Mouse (Mus musculus) macrophage (primary cell): Measurements from ENCODE around the gene 2510009E07Rik. TPM values are rescaled to one million over a fixed set of nuclear protein-coding genes. Genes with fewer than 3 reads are reported as not detected.

Experiments used
- H3K27ac ChIP-seq: fragments of 350-480 bp; formaldehyde crosslinking; 2 replicates; pipeline ENCODE4 v1.9.0; 2021
- H3K36me3 ChIP-seq: fragments of 350-480 bp; formaldehyde crosslinking; 2 replicates; pipeline ENCODE4 v1.9.0; 2021; ENCODE audit errors: inconsistent target
- H3K4me3 ChIP-seq: fragments of 350-480 bp; formaldehyde crosslinking; 2 replicates; pipeline ENCODE4 v1.9.0; 2021; ENCODE audit errors: inconsistent target
- H3K79me2 ChIP-seq: fragments of 350-480 bp; formaldehyde crosslinking; 2 replicates; pipeline ENCODE4 v1.9.0; 2021; ENCODE audit errors: inconsistent target
- WGBS: methylation state at CpG from one replicate; pipeline ENCODE4 v1.1.7; 2026; ENCODE audit warnings: inconsistent platforms; ENCODE audit not compliant: missing documents; 5-methylcytosine and 5-hydroxymethylcytosine counted together
- polyA plus RNA-seq: library from polyadenylated mRNA; stranded (reverse); fragments of 250-400 nt; gene quantifications from 3 replicates; pipeline ENCODE4 v1.2.4, GENCODE M21; 2018; ENCODE audit warnings: inconsistent platforms

2510009E07Rik gene
- polyA plus RNA-seq, 1 experiment from 2014 or later: 7.7 TPM

DNA sequence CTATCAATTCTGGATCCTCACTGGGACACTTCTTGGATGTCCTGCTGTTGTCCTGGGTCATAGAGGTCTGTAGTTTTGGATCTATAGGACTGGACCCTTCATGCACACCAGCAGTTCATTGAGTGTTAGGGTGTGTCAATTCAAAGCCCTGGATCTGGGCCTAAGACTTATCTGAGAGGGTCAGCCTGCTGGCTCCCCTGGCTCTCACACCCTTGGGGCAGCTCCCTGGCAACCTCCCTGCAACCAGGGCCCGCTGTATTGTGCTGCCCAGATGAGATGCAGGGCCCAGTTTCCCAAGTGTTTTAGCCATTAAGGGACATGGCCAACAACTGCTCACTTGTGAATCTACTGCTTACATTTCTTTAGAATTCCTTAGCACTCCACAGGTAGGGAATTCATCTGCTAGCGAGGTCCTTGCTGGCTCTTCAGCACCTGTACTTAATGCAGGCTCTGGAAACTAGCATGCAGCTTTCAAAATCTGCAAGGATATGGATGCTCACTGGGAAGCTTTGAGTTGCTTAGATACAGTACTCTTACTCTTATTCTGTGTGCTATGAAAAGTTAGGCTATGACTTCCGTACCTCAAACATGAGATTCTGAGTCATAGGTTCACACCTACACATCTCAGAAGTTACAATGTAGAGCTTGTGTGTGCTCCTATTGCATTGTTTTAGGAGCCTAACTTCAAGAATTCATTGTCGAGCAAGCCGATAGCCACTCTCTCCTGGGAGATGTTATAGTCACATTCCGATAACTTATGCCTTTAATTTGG, 88.0 kb downstream of the 2510009E07Rik start:
- H3K79me2 ChIP-seq: no peaks in the 10 kb centered on the region
- H3K27ac ChIP-seq: no peak overlapping the region
- 80% methylated on average over 6 of the region's 6 CpGs for WGBS
- H3K36me3 ChIP-seq: 0 out of 2 replicates have a peak, but pooled peaks cover 6% of the 10 kb centered on the region
- H3K4me3 ChIP-seq: no peak overlapping the region

DNA sequence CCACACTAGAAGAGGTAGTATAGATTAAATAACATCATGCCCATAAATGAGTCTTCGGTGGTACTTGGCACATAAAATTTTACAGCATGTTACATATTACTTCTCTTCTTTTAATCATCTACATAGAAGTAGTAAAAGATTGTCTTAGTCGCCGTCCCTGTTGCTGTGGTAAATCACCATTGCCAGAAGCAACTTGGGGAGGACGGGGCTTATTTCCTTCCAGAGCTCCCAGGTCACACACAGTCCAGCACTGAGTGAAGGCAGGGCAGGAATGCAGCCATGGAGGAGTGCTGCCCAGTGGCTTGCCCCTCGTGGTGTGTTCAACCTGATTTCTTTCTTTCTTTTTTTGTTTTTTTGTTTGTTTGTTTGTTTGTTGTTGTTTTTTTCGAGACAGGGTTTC, 90.1 kb downstream of the 2510009E07Rik start:
- Histone ChIP-seq H3K4me3 (no peak overlapping the region), H3K36me3 (0 out of 2 replicates have a peak, but pooled peaks cover 6% of the 10 kb centered on the region), H3K27ac (no peak overlapping the region), H3K79me2 (no peaks in the 10 kb centered on the region)
- WGBS: 85% methylated on average over 4 of the region's 6 CpGs

Other genes with a start within 250 kb of the 2510009E07Rik start
- gene Ehhadh, start 93.1 kb upstream of the 2510009E07Rik start, polyA plus RNA-seq: 0.49 to 1.1 TPM (median 0.95 TPM) in 3 replicates
- gene Map3k13, start 99.7 kb upstream of the 2510009E07Rik start, polyA plus RNA-seq: 0.04 to 0.14 TPM (median 0.09 TPM) in 3 replicates